Mouse (Mus musculus): Measurements from ENCODE around the gene Csrnp2. TPM values are rescaled to one million over a fixed set of nuclear protein-coding genes. Genes with fewer than 3 reads are reported as not detected.
A peak's percentile ranks its signal among the peaks of the same experiment; 100 is the strongest.
"Not testable (repeated sequence)": the region's sequence is repeated elsewhere in the genome, so short reads cannot be mapped to it uniquely, and the experiment has no call there.

Gene Csrnp2
- polyA plus RNA-seq, 1 experiment from 2014 or later: 0.98 TPM

GRCm38 (mm10) chr15:100520306-100520705 lies 25.0 kb upstream of the Csrnp2 start:
- Histone ChIP-seq H3K27me3 (ENCODE audit: control insufficient read depth, insufficient read depth, low read depth, low read length) (no peaks in the 10 kb centered on the region), H3K9ac (ENCODE audit: low read depth, low read length) (no peak overlapping the region), H3K4me1 (ENCODE audit: control insufficient read depth, low read depth, low read length) (no peaks in the 10 kb centered on the region), H3K4me3 (ENCODE audit: low read depth, low read length) (no peak overlapping the region), H3K4me2 (ENCODE audit: low read depth, low read length) (no peak overlapping the region), H3K9me3 (replicated peaks; ENCODE audit: control insufficient read depth, low read length) (no peaks in the 10 kb centered on the region), H3K36me3 (ENCODE audit: control insufficient read depth, insufficient read depth) (no peaks in the 10 kb centered on the region), H3K27ac (ENCODE audit: low read length) (no peak overlapping the region)
- 81% methylated on average over 14 of the region's 14 CpGs for WGBS (ENCODE audit: insufficient replicate concordance)
- ATAC-seq (ENCODE audit: low read depth): no peak

- no peak overlapping the region for H3K4me3 ChIP-seq (ENCODE audit: low read depth, low read length)
- H3K4me2 ChIP-seq (ENCODE audit: low read depth, low read length): no peak overlapping the region
- no peak for ATAC-seq (ENCODE audit: low read depth)
- no peaks in the 10 kb centered on the region for H3K36me3 ChIP-seq (ENCODE audit: control insufficient read depth, insufficient read depth)
- H3K27ac ChIP-seq (ENCODE audit: low read length): no peak overlapping the region
- H3K4me1 ChIP-seq (ENCODE audit: control insufficient read depth, low read depth, low read length): no peaks in the 10 kb centered on the region
- 77% methylated on average over 2 of the region's 2 CpGs for WGBS (ENCODE audit: insufficient replicate concordance)
- no peaks in the 10 kb centered on the region for H3K27me3 ChIP-seq (ENCODE audit: control insufficient read depth, insufficient read depth, low read depth, low read length)
- no peak overlapping the region for H3K9ac ChIP-seq (ENCODE audit: low read depth, low read length)
- no peaks in the 10 kb centered on the region for H3K9me3 ChIP-seq (replicated peaks; ENCODE audit: control insufficient read depth, low read length)
Measured at GRCm38 (mm10) chr15:100515121-100515520, 19.8 kb upstream of the Csrnp2 start.

- no peak for ATAC-seq (ENCODE audit: low read depth)
- 49% methylated on average over 4 of the region's 4 CpGs for WGBS (ENCODE audit: insufficient replicate concordance)
Measured at GRCm38 (mm10) chr15:100513387-100513786, 18.1 kb upstream of the Csrnp2 start.

GRCm38 (mm10) chr15:100510072-100510471 lies 14.8 kb upstream of the Csrnp2 start:
- Histone ChIP-seq H3K36me3 (ENCODE audit: control insufficient read depth, insufficient read depth) (no peaks in the 10 kb centered on the region), H3K9me3 (replicated peaks; ENCODE audit: control insufficient read depth, low read length) (no peaks in the 10 kb centered on the region), H3K27me3 (ENCODE audit: control insufficient read depth, insufficient read depth, low read depth, low read length) (no peaks in the 10 kb centered on the region), H3K27ac (ENCODE audit: low read length) (no peak overlapping the region), H3K4me3 (ENCODE audit: low read depth, low read length) (no peak overlapping the region), H3K9ac (ENCODE audit: low read depth, low read length) (no peak overlapping the region), H3K4me2 (ENCODE audit: low read depth, low read length) (no peak overlapping the region), H3K4me1 (ENCODE audit: control insufficient read depth, low read depth, low read length) (no peaks in the 10 kb centered on the region)
- WGBS (ENCODE audit: insufficient replicate concordance): 83% methylated on average over 11 of the region's 11 CpGs
- no peak for ATAC-seq (ENCODE audit: low read depth)

More at GRCm38 (mm10) chr15:100513387-100513786, 18.1 kb upstream of the Csrnp2 start:
- Histone ChIP-seq H3K4me1 (ENCODE audit: control insufficient read depth, low read depth, low read length) (no peaks in the 10 kb centered on the region), H3K9ac (ENCODE audit: low read depth, low read length) (no peak overlapping the region), H3K36me3 (ENCODE audit: control insufficient read depth, insufficient read depth) (no peaks in the 10 kb centered on the region), H3K27ac (ENCODE audit: low read length) (no peak overlapping the region), H3K4me2 (ENCODE audit: low read depth, low read length) (no peak overlapping the region), H3K9me3 (replicated peaks; ENCODE audit: control insufficient read depth, low read length) (no peaks in the 10 kb centered on the region), H3K27me3 (ENCODE audit: control insufficient read depth, insufficient read depth, low read depth, low read length) (no peaks in the 10 kb centered on the region), H3K4me3 (ENCODE audit: low read depth, low read length) (no peak overlapping the region)

GRCm38 (mm10) chr15:100508454-100509167 lies 13.3 kb upstream of the Csrnp2 start:
- no peak for ATAC-seq (ENCODE audit: low read depth)

GRCm38 (mm10) chr15:100499506-100499905 lies 4.2 kb upstream of the Csrnp2 start:
- H3K9me3 ChIP-seq (replicated peaks; ENCODE audit: control insufficient read depth, low read length); H3K27ac ChIP-seq (ENCODE audit: low read length); H3K4me3 ChIP-seq (ENCODE audit: low read depth, low read length); ATAC-seq (ENCODE audit: low read depth); H3K27me3 ChIP-seq (ENCODE audit: control insufficient read depth, insufficient read depth, low read depth, low read length); H3K9ac ChIP-seq (ENCODE audit: low read depth, low read length); H3K36me3 ChIP-seq (ENCODE audit: control insufficient read depth, insufficient read depth); H3K4me1 ChIP-seq (ENCODE audit: control insufficient read depth, low read depth, low read length); H3K4me2 ChIP-seq (ENCODE audit: low read depth, low read length): not testable (repeated sequence)
- WGBS (ENCODE audit: insufficient replicate concordance): 73% methylated on average over 8 of the region's 8 CpGs

More at GRCm38 (mm10) chr15:100508454-100509167, 13.3 kb upstream of the Csrnp2 start:
- Histone ChIP-seq H3K9me3 (replicated peaks; ENCODE audit: control insufficient read depth, low read length) (no peaks in the 10 kb centered on the region), H3K4me1 (ENCODE audit: control insufficient read depth, low read depth, low read length) (no peaks in the 10 kb centered on the region), H3K9ac (ENCODE audit: low read depth, low read length) (no peak overlapping the region), H3K4me3 (ENCODE audit: low read depth, low read length) (no peak overlapping the region), H3K36me3 (ENCODE audit: control insufficient read depth, insufficient read depth) (no peaks in the 10 kb centered on the region), H3K27me3 (ENCODE audit: control insufficient read depth, insufficient read depth, low read depth, low read length) (no peaks in the 10 kb centered on the region), H3K27ac (ENCODE audit: low read length) (no peak overlapping the region), H3K4me2 (ENCODE audit: low read depth, low read length) (no peak overlapping the region)
- WGBS (ENCODE audit: insufficient replicate concordance): 73% methylated on average over 13 of the region's 13 CpGs

GRCm38 (mm10) chr15:100494647-100495046 lies 641 bp downstream of the Csrnp2 start:
- no peak overlapping the region for H3K27ac ChIP-seq (ENCODE audit: low read length)
- peaks cover 9% of the 10 kb centered on the region for H3K27me3 ChIP-seq (ENCODE audit: control insufficient read depth, insufficient read depth, low read depth, low read length)
- H3K36me3 ChIP-seq (ENCODE audit: control insufficient read depth, insufficient read depth): no peaks in the 10 kb centered on the region
- peak overlapping the region; percentile 74 for H3K4me3 ChIP-seq (ENCODE audit: low read depth, low read length)
- H3K4me1 ChIP-seq (ENCODE audit: control insufficient read depth, low read depth, low read length): peaks cover 4% of the 10 kb centered on the region
- no peaks in the 10 kb centered on the region for H3K9me3 ChIP-seq (replicated peaks; ENCODE audit: control insufficient read depth, low read length)
- peak; percentile 55 for ATAC-seq (ENCODE audit: low read depth)
- WGBS (ENCODE audit: insufficient replicate concordance): under 1% methylated on average over 28 of the region's 29 CpGs
- H3K9ac ChIP-seq (ENCODE audit: low read depth, low read length): peak overlapping the region; percentile 81
- H3K4me2 ChIP-seq (ENCODE audit: low read depth, low read length): peak overlapping the region; percentile 99

GRCm38 (mm10) chr15:100491966-100492365 lies 3.3 kb downstream of the Csrnp2 start:
- Histone ChIP-seq H3K4me1 (ENCODE audit: control insufficient read depth, low read depth, low read length) (peaks cover 4% of the 10 kb centered on the region), H3K27ac (ENCODE audit: low read length) (no peak overlapping the region), H3K36me3 (ENCODE audit: control insufficient read depth, insufficient read depth) (no peaks in the 10 kb centered on the region), H3K9me3 (replicated peaks; ENCODE audit: control insufficient read depth, low read length) (no peaks in the 10 kb centered on the region), H3K27me3 (ENCODE audit: control insufficient read depth, insufficient read depth, low read depth, low read length) (peaks cover 9% of the 10 kb centered on the region), H3K9ac (ENCODE audit: low read depth, low read length) (no peak overlapping the region), H3K4me2 (ENCODE audit: low read depth, low read length) (no peak overlapping the region), H3K4me3 (ENCODE audit: low read depth, low read length) (no peak overlapping the region)
- 75% methylated on average over 9 of the region's 9 CpGs for WGBS (ENCODE audit: insufficient replicate concordance)
- no peak for ATAC-seq (ENCODE audit: low read depth)

- no peak overlapping the region for H3K4me3 ChIP-seq (ENCODE audit: low read depth, low read length)
- H3K27me3 ChIP-seq (ENCODE audit: control insufficient read depth, insufficient read depth, low read depth, low read length): peaks cover 6% of the 10 kb centered on the region
- 72% methylated on average over 15 of the region's 15 CpGs for WGBS (ENCODE audit: insufficient replicate concordance)
- ATAC-seq (ENCODE audit: low read depth): no peak
- no peak overlapping the region for H3K9ac ChIP-seq (ENCODE audit: low read depth, low read length)
- no peaks in the 10 kb centered on the region for H3K9me3 ChIP-seq (replicated peaks; ENCODE audit: control insufficient read depth, low read length)
- H3K27ac ChIP-seq (ENCODE audit: low read length): no peak overlapping the region
- no peak overlapping the region for H3K4me2 ChIP-seq (ENCODE audit: low read depth, low read length)
- H3K4me1 ChIP-seq (ENCODE audit: control insufficient read depth, low read depth, low read length): peaks cover 10% of the 10 kb centered on the region
- no peaks in the 10 kb centered on the region for H3K36me3 ChIP-seq (ENCODE audit: control insufficient read depth, insufficient read depth)
Measured at GRCm38 (mm10) chr15:100489263-100489662, 6.0 kb downstream of the Csrnp2 start.
